Mouse (Mus musculus) erythroblast, embryonic 14.5 days (primary cell): Measurements from ENCODE around the gene Anapc7.

Experiments used
- GATA1 ChIP-seq: IDR thresholded peaks from 2 replicates; pipeline ENCODE4 v1.6.1; 2012; ENCODE audit warnings: low read length, inconsistent platforms, mixed read lengths
- TAL1 ChIP-seq: IDR thresholded peaks from 3 replicates; pipeline ENCODE4 v1.6.1; 2012; ENCODE audit warnings: low read length, inconsistent platforms, mixed read lengths

GRCm38 (mm10) chr5:122402772-122403171 is 18.7 kb upstream of the Anapc7 start:
- TF ChIP-seq GATA1 (no peak), TAL1 (no peak)
